Mouse (Mus musculus) embryo, embryonic 9.5 days (tissue): Measurements from ENCODE around the gene Arhgef10l.

Experiments used
- DNase-seq: peaks from one replicate; pipeline ENCODE4 v3.0.0-alpha.2; 2017; ENCODE audit errors: extremely low spot score

Gene Arhgef10l

GRCm38 (mm10) chr4:140522873-140523272, 142.9 kb downstream of the Arhgef10l start:
- DNase-seq: no peak

- no peak for DNase-seq
These were observed 145.1 kb downstream of the Arhgef10l start for GRCm38 (mm10) chr4:140520719-140521118.

GRCm38 (mm10) chr4:140513797-140514196, 152.0 kb downstream of the Arhgef10l start:
- DNase-seq: no peak

GRCm38 (mm10) chr4:140509856-140510255, 156.0 kb downstream of the Arhgef10l start:
- no peak for DNase-seq

GRCm38 (mm10) chr4:140507172-140507714, 158.6 kb downstream of the Arhgef10l start:
- DNase-seq: peak; percentile 63

- no peak for DNase-seq
These were observed 160.2 kb downstream of the Arhgef10l start for GRCm38 (mm10) chr4:140505608-140506002.

- DNase-seq: no peak
These were observed 160.7 kb downstream of the Arhgef10l start for GRCm38 (mm10) chr4:140504921-140505607.

- no peak for DNase-seq
These were observed 161.5 kb downstream of the Arhgef10l start for GRCm38 (mm10) chr4:140504067-140504913.

- no peak for DNase-seq
These were observed 165.0 kb downstream of the Arhgef10l start for GRCm38 (mm10) chr4:140500766-140501165.

- no peak for DNase-seq
These were observed 166.2 kb downstream of the Arhgef10l start for GRCm38 (mm10) chr4:140499571-140499970.

GRCm38 (mm10) chr4:140497169-140497568, 168.6 kb downstream of the Arhgef10l start:
- DNase-seq: no peak

GRCm38 (mm10) chr4:140491555-140491954, 174.3 kb downstream of the Arhgef10l start:
- no peak for DNase-seq

GRCm38 (mm10) chr4:140485442-140485841, 180.4 kb downstream of the Arhgef10l start:
- DNase-seq: peak; percentile 6

GRCm38 (mm10) chr4:140483134-140483533, 182.7 kb downstream of the Arhgef10l start:
- no peak for DNase-seq

- DNase-seq: peak; percentile 22
These were observed 185.3 kb downstream of the Arhgef10l start for GRCm38 (mm10) chr4:140480369-140481067.

- no peak for DNase-seq
These were observed 190.6 kb downstream of the Arhgef10l start for GRCm38 (mm10) chr4:140475194-140475593.

GRCm38 (mm10) chr4:140469760-140470452, 195.9 kb downstream of the Arhgef10l start:
- DNase-seq: no peak

GRCm38 (mm10) chr4:140467254-140467791, 198.5 kb downstream of the Arhgef10l start:
- DNase-seq: no peak
